Mouse (Mus musculus): ENCODE measurements around the gene Atf3. TPM values are rescaled to one million over a fixed set of nuclear protein-coding genes. Genes with fewer than 3 reads are reported as not detected.

Gene Atf3
- polyA plus RNA-seq, 1 experiment: 4.4 TPM

- Histone ChIP-seq H3K27me3 (ENCODE audit: control insufficient read depth, insufficient read depth, low read length, poor library complexity, severe bottlenecking) (no peaks in the 10 kb centered on the region), H3K4me3 (ENCODE audit: low read depth, low read length) (no peak overlapping the region), H3K27ac (ENCODE audit: insufficient read depth, low read length) (no peak overlapping the region), H3K4me1 (ENCODE audit: control insufficient read depth, insufficient read depth, low read length) (peaks cover 3% of the 10 kb centered on the region), H3K9me3 (replicated peaks; ENCODE audit: control insufficient read depth, insufficient read depth, low read length, poor library complexity, severe bottlenecking) (no peaks in the 10 kb centered on the region), H3K36me3 (ENCODE audit: control insufficient read depth, insufficient read depth, low read length, poor library complexity, severe bottlenecking) (no peaks in the 10 kb centered on the region), H3K9ac (ENCODE audit: low read depth, poor library complexity, severe bottlenecking) (no peak overlapping the region)
- TF ChIP-seq EP300 (IDR thresholded peaks at IDR 0.05; ENCODE audit: insufficient read depth, low read depth, low read length) (no peak), POLR2A (IDR thresholded peaks at IDR 0.05; ENCODE audit: insufficient read depth, low read length) (no peak), CTCF (IDR thresholded peaks at IDR 0.05; ENCODE audit: low read depth, low read length) (no peak)
Observed at GRCm38 (mm10) chr1:191253636-191254035, 35.8 kb upstream of the Atf3 start.

GRCm38 (mm10) chr1:191249975-191250374, 32.1 kb upstream of the Atf3 start:
- Histone ChIP-seq H3K27ac (ENCODE audit: insufficient read depth, low read length) (no peak overlapping the region), H3K4me1 (ENCODE audit: control insufficient read depth, insufficient read depth, low read length) (no peaks in the 10 kb centered on the region), H3K9me3 (replicated peaks; ENCODE audit: control insufficient read depth, insufficient read depth, low read length, poor library complexity, severe bottlenecking) (peaks cover 2% of the 10 kb centered on the region; the same call in 1 of the 2 replicates), H3K36me3 (ENCODE audit: control insufficient read depth, insufficient read depth, low read length, poor library complexity, severe bottlenecking) (no peaks in the 10 kb centered on the region), H3K4me3 (ENCODE audit: low read depth, low read length) (no peak overlapping the region), H3K9ac (ENCODE audit: low read depth, poor library complexity, severe bottlenecking) (no peak overlapping the region), H3K27me3 (ENCODE audit: control insufficient read depth, insufficient read depth, low read length, poor library complexity, severe bottlenecking) (no peaks in the 10 kb centered on the region)
- no peak for TF ChIP-seq POLR2A (IDR thresholded peaks at IDR 0.05; ENCODE audit: insufficient read depth, low read length)
- no peak for TF ChIP-seq EP300 (IDR thresholded peaks at IDR 0.05; ENCODE audit: insufficient read depth, low read depth, low read length)
- no peak for TF ChIP-seq CTCF (IDR thresholded peaks at IDR 0.05; ENCODE audit: low read depth, low read length)

- no peaks in the 10 kb centered on the region for H3K27me3 ChIP-seq (ENCODE audit: control insufficient read depth, insufficient read depth, low read length, poor library complexity, severe bottlenecking)
- H3K27ac ChIP-seq (ENCODE audit: insufficient read depth, low read length): no peak overlapping the region
- H3K9ac ChIP-seq (ENCODE audit: low read depth, poor library complexity, severe bottlenecking): no peak overlapping the region
- H3K4me3 ChIP-seq (ENCODE audit: low read depth, low read length): no peak overlapping the region
- no peak for TF ChIP-seq CTCF (IDR thresholded peaks at IDR 0.05; ENCODE audit: low read depth, low read length)
- peaks cover 2% of the 10 kb centered on the region; the same call in 1 of the 2 replicates for H3K9me3 ChIP-seq (replicated peaks; ENCODE audit: control insufficient read depth, insufficient read depth, low read length, poor library complexity, severe bottlenecking)
- no peaks in the 10 kb centered on the region for H3K4me1 ChIP-seq (ENCODE audit: control insufficient read depth, insufficient read depth, low read length)
- H3K36me3 ChIP-seq (ENCODE audit: control insufficient read depth, insufficient read depth, low read length, poor library complexity, severe bottlenecking): no peaks in the 10 kb centered on the region
Observed at GRCm38 (mm10) chr1:191248423-191248822, 30.6 kb upstream of the Atf3 start.

GRCm38 (mm10) chr1:191247561-191247960, 29.7 kb upstream of the Atf3 start:
- H3K9me3 ChIP-seq (replicated peaks; ENCODE audit: control insufficient read depth, insufficient read depth, low read length, poor library complexity, severe bottlenecking): peaks cover 2% of the 10 kb centered on the region; the same call in 1 of the 2 replicates
- TF ChIP-seq POLR2A (IDR thresholded peaks at IDR 0.05; ENCODE audit: insufficient read depth, low read length): no peak
- TF ChIP-seq EP300 (IDR thresholded peaks at IDR 0.05; ENCODE audit: insufficient read depth, low read depth, low read length): no peak
- TF ChIP-seq CTCF (IDR thresholded peaks at IDR 0.05; ENCODE audit: low read depth, low read length): no peak
- H3K27me3 ChIP-seq (ENCODE audit: control insufficient read depth, insufficient read depth, low read length, poor library complexity, severe bottlenecking): no peaks in the 10 kb centered on the region
- no peak overlapping the region for H3K4me3 ChIP-seq (ENCODE audit: low read depth, low read length)
- no peak overlapping the region for H3K9ac ChIP-seq (ENCODE audit: low read depth, poor library complexity, severe bottlenecking)
- H3K36me3 ChIP-seq (ENCODE audit: control insufficient read depth, insufficient read depth, low read length, poor library complexity, severe bottlenecking): no peaks in the 10 kb centered on the region
- no peak overlapping the region for H3K27ac ChIP-seq (ENCODE audit: insufficient read depth, low read length)
- no peaks in the 10 kb centered on the region for H3K4me1 ChIP-seq (ENCODE audit: control insufficient read depth, insufficient read depth, low read length)

- H3K9me3 ChIP-seq (replicated peaks; ENCODE audit: control insufficient read depth, insufficient read depth, low read length, poor library complexity, severe bottlenecking): peaks cover 2% of the 10 kb centered on the region; the same call in 1 of the 2 replicates
- H3K36me3 ChIP-seq (ENCODE audit: control insufficient read depth, insufficient read depth, low read length, poor library complexity, severe bottlenecking): no peaks in the 10 kb centered on the region
- H3K27ac ChIP-seq (ENCODE audit: insufficient read depth, low read length): no peak overlapping the region
- H3K4me3 ChIP-seq (ENCODE audit: low read depth, low read length): no peak overlapping the region
- no peak overlapping the region for H3K9ac ChIP-seq (ENCODE audit: low read depth, poor library complexity, severe bottlenecking)
- no peaks in the 10 kb centered on the region for H3K27me3 ChIP-seq (ENCODE audit: control insufficient read depth, insufficient read depth, low read length, poor library complexity, severe bottlenecking)
- H3K4me1 ChIP-seq (ENCODE audit: control insufficient read depth, insufficient read depth, low read length): no peaks in the 10 kb centered on the region
- TF ChIP-seq CTCF (IDR thresholded peaks at IDR 0.05; ENCODE audit: low read depth, low read length) (no peak), POLR2A (IDR thresholded peaks at IDR 0.05; ENCODE audit: insufficient read depth, low read length) (no peak), EP300 (IDR thresholded peaks at IDR 0.05; ENCODE audit: insufficient read depth, low read depth, low read length) (no peak)
Observed at GRCm38 (mm10) chr1:191243855-191244254, 26.0 kb upstream of the Atf3 start.

- Histone ChIP-seq H3K36me3 (ENCODE audit: control insufficient read depth, insufficient read depth, low read length, poor library complexity, severe bottlenecking) (no peaks in the 10 kb centered on the region), H3K9ac (ENCODE audit: low read depth, poor library complexity, severe bottlenecking) (no peak overlapping the region), H3K9me3 (replicated peaks; ENCODE audit: control insufficient read depth, insufficient read depth, low read length, poor library complexity, severe bottlenecking) (peaks cover 2% of the 10 kb centered on the region; the same call in 1 of the 2 replicates), H3K4me3 (ENCODE audit: low read depth, low read length) (no peak overlapping the region), H3K27me3 (ENCODE audit: control insufficient read depth, insufficient read depth, low read length, poor library complexity, severe bottlenecking) (no peaks in the 10 kb centered on the region), H3K4me1 (ENCODE audit: control insufficient read depth, insufficient read depth, low read length) (no peaks in the 10 kb centered on the region), H3K27ac (ENCODE audit: insufficient read depth, low read length) (no peak overlapping the region)
- TF ChIP-seq POLR2A (IDR thresholded peaks at IDR 0.05; ENCODE audit: insufficient read depth, low read length) (no peak), EP300 (IDR thresholded peaks at IDR 0.05; ENCODE audit: insufficient read depth, low read depth, low read length) (no peak), CTCF (IDR thresholded peaks at IDR 0.05; ENCODE audit: low read depth, low read length) (no peak)
Observed at GRCm38 (mm10) chr1:191242065-191242698, 24.3 kb upstream of the Atf3 start.
